Mouse (Mus musculus): Measurements from ENCODE around the gene Cox10.

DNA sequence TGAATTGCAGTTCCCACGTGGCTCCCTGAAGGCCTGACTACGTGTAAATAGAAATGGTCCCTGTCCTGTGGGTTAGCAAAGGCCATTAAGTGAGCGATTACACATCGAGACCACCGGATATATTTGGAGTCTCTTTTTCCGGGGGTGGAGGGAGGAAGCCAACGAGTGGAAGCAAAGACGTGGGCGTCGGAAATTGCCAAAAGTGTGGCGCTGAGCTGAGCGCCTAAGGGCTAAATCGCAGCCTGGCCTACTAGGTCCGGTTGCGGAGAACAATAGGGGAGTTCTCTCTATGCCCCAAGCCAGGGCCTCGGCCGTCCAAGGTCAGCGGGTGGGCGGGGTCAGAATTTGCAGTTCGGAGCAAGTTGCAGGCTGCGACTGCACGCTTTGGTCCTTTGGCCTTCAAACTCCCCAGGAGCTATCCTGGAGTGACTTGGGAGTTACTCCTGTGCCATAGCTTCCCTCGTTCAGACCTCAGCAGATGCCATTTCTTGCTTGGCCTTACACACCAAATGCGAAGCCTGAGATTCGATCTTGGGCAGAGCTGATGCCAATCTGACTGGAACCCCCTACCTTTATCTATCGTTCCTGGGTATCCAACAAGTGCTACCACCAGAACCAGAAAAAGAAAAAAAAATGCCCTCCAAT, 154.9 kb downstream of the Cox10 start:
- TF ChIP-seq CTCF (IDR thresholded peaks at IDR 0.05) (no peak), EP300 (IDR thresholded peaks at IDR 0.05) (no peak)
